13 mouse cellular contexts compared by ENCODE assay signal in genomic region chr16:66650348-66651012, GRCm38 (mm10).
DNase-seq lines count a peak whose midpoint lies in the region; ATAC-seq lines count a peak whose summit lies in the region.
"Had no signal": no experiment of that assay in that cellular context is flagged by ENCODE, and none has a peak within 500 bp of the region (broad histone marks: within the 10 kb centered on the region; RNA-seq: fewer than 3 reads in every experiment).

No protein-coding gene starts in this region.

- peak; percentile 95 for ATAC-seq in hindbrain, embryonic 16.5 days
- no peak for ATAC-seq in hindbrain, embryonic 12.5 days (ENCODE audit: low FRiP score)
- no peak for ATAC-seq in liver, embryonic 12.5 days
- ATAC-seq: midbrain, embryonic 13.5 days had no signal

- no peaks in the 10 kb centered on the region for H3K27me3 ChIP-seq in hindbrain, embryonic 16.5 days (replicated peaks; ENCODE audit: control insufficient read depth, insufficient read depth, low read length)
- no peaks in the 10 kb centered on the region for H3K27me3 ChIP-seq in hindbrain, embryonic 12.5 days
- H3K27me3 ChIP-seq in liver, embryonic 12.5 days (replicated peaks): no peaks in the 10 kb centered on the region
- H3K27me3 ChIP-seq: heart, embryonic 13.5 days; midbrain, embryonic 13.5 days had no signal

- H3K27ac ChIP-seq in hindbrain, embryonic 16.5 days (ENCODE audit: low read depth, low read length): peak overlapping the region; percentile 29; the same call in 1 of the 2 replicates
- no peak overlapping the region for H3K27ac ChIP-seq in hindbrain, embryonic 12.5 days
- H3K27ac ChIP-seq in liver, embryonic 12.5 days: no peak overlapping the region
- H3K27ac ChIP-seq: heart, embryonic 13.5 days; midbrain, embryonic 13.5 days had no signal

- no peak overlapping the region for H3K9ac ChIP-seq in hindbrain, embryonic 16.5 days (ENCODE audit: low read depth, low read length)
- no peak overlapping the region for H3K9ac ChIP-seq in hindbrain, embryonic 12.5 days
- H3K9ac ChIP-seq in liver, embryonic 12.5 days: no peak overlapping the region
- H3K9ac ChIP-seq: heart, embryonic 13.5 days; midbrain, embryonic 13.5 days had no signal

- WGBS in hindbrain, embryonic 16.5 days: 73% methylated on average over 11 of the region's 11 CpGs
- WGBS in hindbrain, embryonic 12.5 days: 86% methylated on average over 11 of the region's 11 CpGs
- 77% methylated on average over 11 of the region's 11 CpGs for WGBS in liver, embryonic 12.5 days (ENCODE audit: insufficient replicate concordance)

- H3K36me3 ChIP-seq in hindbrain, embryonic 16.5 days (ENCODE audit: control insufficient read depth, insufficient read depth, low read length): no peaks in the 10 kb centered on the region
- H3K36me3 ChIP-seq in hindbrain, embryonic 12.5 days: no peaks in the 10 kb centered on the region
- no peaks in the 10 kb centered on the region for H3K36me3 ChIP-seq in liver, embryonic 12.5 days
- H3K36me3 ChIP-seq: heart, embryonic 13.5 days; midbrain, embryonic 13.5 days had no signal

- H3K4me2 ChIP-seq in hindbrain, embryonic 16.5 days (ENCODE audit: low read length): no peak overlapping the region
- no peak overlapping the region for H3K4me2 ChIP-seq in hindbrain, embryonic 12.5 days (replicated peaks)
- no peak overlapping the region for H3K4me2 ChIP-seq in liver, embryonic 12.5 days
- H3K4me2 ChIP-seq: heart, embryonic 13.5 days; midbrain, embryonic 13.5 days had no signal

- no peaks in the 10 kb centered on the region for H3K4me1 ChIP-seq in hindbrain, embryonic 16.5 days (ENCODE audit: control insufficient read depth, insufficient read depth, low read depth, low read length)
- no peaks in the 10 kb centered on the region for H3K4me1 ChIP-seq in hindbrain, embryonic 12.5 days
- H3K4me1 ChIP-seq in liver, embryonic 12.5 days: no peaks in the 10 kb centered on the region
- H3K4me1 ChIP-seq: heart, embryonic 13.5 days; midbrain, embryonic 13.5 days had no signal

- H3K4me3 ChIP-seq in hindbrain, embryonic 16.5 days (ENCODE audit: low read length): no peak overlapping the region
- H3K4me3 ChIP-seq in hindbrain, embryonic 12.5 days: no peak overlapping the region
- H3K4me3 ChIP-seq in liver, embryonic 12.5 days: no peak overlapping the region
- H3K4me3 ChIP-seq: heart, embryonic 13.5 days; midbrain, embryonic 13.5 days had no signal

- DNase-seq in cerebellum, adult 9-11 months: peak; percentile 89
- peak; percentile 58 for DNase-seq in layer of hippocampus, adult 9-11 months
- peak; percentile 29 for DNase-seq in right cerebral cortex, postnatal 25 days
- DNase-seq in embryo, embryonic 10.5 days (ENCODE audit: low spot score): no peak
- no peak for DNase-seq in heart, adult 9 months (ENCODE audit: low spot score in 2 of 2)
- DNase-seq: kidney, adult 18-20 months; lung, adult 18-20 months; thymus, postnatal 4 days had no signal

- no peaks in the 10 kb centered on the region for H3K9me3 ChIP-seq in hindbrain, embryonic 16.5 days (ENCODE audit: control insufficient read depth, low read length)
- H3K9me3 ChIP-seq in hindbrain, embryonic 12.5 days (replicated peaks): no peaks in the 10 kb centered on the region
- no peaks in the 10 kb centered on the region for H3K9me3 ChIP-seq in liver, embryonic 12.5 days (replicated peaks)
- H3K9me3 ChIP-seq: heart, embryonic 13.5 days; midbrain, embryonic 13.5 days had no signal

Comparison
In these comparisons a context has a peak if more than half of its experiments do, and no peak if none do; other contexts are left out.
1. DNase-seq: peak in cerebellum, adult 9-11 months (single experiment), layer of hippocampus, adult 9-11 months (single experiment) and right cerebral cortex, postnatal 25 days (single experiment); none in embryo, embryonic 10.5 days (single experiment) and heart, adult 9 months (0 of 2).